Mouse (Mus musculus) urinary bladder, postnatal 25 days (tissue): ENCODE results near the gene Mcm6.

Experiments used
- DNase-seq: peaks from one replicate; pipeline ENCODE4 v3.0.0; 2022; ENCODE audit warnings: low spot score

Gene Mcm6

DNA sequence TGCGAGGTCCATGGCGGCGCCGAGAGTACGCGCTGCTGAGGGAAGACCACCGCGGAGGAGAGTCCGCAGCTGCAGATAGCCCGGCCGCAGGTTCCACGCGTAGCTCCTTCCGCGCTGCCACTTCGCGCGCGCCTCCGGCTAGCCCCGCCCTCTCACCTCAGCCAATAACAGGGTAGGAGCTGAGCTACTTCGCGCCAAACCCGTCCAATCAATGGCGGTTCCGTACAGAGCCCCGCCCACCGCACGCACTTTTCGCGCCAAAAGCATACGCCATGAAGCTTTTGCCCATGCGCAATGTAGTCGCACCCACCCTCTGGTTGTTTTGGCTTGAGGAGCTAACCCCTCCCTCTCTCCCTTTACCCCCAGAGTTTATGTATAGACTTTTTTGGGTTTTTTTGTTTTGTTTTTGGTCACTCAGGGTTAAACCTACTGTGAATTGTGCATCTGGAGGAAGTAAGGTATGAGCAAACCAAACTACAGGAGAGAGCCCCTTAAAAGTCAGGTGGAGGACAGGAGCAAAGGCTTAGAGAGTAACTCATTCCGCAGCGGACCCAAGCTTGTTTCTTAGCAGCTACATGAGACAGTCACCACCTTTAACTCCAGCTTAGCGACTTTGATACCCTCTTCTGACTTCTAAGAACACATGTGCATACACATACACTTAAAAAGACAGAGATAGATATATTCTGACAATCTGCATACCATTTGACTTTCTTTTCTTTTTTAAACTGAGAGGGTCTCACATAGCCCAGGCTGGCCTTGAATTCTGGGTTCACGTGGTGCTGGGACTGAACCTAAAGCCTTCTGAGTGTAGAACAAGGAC, at the start of gene Mcm6:
Gene Mcm6, minus strand, starts transcription at position 111 of the 823 bp plus-strand sequence.
- DNase-seq = peak; percentile 91

- no peak for DNase-seq
These were observed 47.4 kb upstream of the Mcm6 start for GRCm38 (mm10) chr1:128406846-128407245.

DNA sequence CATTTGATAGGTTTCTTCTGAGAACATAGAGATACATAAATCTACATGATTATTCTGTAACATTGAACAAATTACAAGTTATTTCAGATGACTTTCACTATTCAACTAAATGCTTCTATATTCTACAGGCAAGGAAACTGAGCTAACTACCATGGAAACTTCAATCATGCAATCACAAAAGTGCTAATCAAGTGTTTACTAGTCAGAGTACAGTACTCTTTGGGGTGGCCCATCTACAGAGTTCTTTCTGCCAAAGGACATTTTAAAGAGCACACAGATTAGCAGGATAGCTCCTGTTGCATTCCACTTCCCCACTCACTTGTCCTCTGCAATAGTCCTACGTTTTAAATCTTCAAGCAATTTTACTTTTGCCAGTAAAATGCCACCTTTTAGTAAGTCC, 46.2 kb upstream of the Mcm6 start:
- DNase-seq = no peak

DNA sequence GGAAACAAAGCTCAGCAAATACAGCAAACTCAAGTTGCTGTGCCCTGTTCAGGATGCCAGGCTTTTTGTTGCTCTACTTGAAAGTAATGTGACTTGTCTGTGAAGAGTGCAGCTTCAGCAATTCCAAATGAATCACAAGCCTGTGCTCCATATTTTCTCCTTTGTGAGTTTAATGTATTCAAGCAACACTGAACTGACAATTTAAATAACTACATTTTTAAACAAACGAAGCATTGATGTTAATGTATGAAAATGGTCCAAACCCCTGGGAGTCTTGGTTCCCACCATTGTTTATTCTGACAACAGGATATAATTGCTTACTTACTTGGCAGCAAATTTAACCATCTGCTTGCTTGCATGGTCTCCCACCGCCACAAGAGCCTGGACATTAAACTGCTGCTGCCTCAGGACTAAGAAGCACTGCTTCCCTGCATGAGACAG, 45.6 kb upstream of the Mcm6 start:
- DNase-seq = no peak

GRCm38 (mm10) chr1:128400926-128401325, 41.5 kb upstream of the Mcm6 start:
- DNase-seq = no peak

DNA sequence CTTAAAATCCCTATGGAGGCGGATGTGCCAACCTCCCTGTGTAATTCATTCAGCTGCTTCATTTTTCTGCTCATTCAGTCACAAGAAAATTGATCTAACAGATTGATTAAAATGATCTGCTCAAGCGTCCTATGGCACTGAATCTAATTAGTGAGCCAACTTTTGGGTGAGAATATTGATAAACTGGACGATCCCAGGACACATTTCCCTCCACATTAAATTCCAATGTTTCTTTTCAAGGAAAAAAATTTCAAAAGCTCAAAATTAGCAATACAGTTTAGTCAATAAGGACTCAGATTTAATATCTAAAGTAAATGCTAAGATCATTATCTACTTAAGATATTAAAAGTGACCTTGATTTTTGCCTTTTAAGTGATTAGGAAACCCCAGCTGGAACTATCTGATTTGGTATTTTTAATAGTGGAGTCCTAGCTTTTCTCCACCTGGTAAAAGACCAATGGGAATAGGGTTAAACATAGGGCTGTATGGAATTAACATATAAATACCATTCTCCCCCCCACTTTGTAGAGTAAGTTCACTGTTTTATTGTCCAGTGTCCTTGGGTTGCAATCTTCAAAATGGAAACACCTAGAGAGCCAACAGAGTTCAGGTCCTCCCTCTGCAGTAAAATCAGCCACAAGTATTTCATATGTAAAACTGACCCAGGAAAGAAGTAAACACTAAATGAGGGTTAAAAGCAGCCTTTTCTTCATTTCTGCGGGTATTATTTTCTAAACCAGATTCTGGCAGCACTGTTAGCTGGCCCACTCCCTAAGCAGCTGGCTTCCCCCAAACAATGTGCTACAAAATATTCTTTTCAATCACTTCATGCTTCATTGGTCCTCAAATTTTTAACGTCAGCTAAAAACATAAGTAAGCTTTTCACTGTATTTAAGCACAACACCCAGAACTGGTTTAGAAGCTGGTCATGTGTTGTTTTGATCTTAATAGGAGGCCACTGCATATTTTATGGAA, 40.8 kb upstream of the Mcm6 start:
- DNase-seq = no peak

GRCm38 (mm10) chr1:128398738-128399445, 39.4 kb upstream of the Mcm6 start:
- peak; percentile 17 for DNase-seq

DNA sequence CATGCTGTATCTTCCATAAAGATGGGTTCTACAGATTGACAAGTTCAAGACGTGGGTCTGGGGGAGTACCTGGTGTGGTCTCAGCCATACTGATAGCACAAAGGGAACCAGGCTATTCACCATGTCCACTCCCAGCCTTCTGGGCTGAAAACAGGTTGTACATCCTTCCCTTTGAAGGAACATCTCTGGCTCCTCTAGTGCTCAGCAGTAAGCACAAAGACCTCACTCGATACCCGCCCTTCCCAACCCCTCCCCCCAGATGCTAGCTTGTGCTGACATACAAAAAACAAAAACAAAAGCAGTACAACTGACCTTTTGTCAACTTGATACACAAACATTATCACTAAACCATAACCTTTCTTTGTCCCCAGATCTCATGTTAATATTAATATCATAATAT, 35.2 kb upstream of the Mcm6 start:
- DNase-seq = no peak

GRCm38 (mm10) chr1:128392382-128392781, 32.9 kb upstream of the Mcm6 start:
- no peak for DNase-seq

- DNase-seq = no peak
These were observed 27.0 kb upstream of the Mcm6 start for GRCm38 (mm10) chr1:128386487-128386886.

- DNase-seq = no peak
These were observed 17.4 kb upstream of the Mcm6 start for GRCm38 (mm10) chr1:128376841-128377240.

- no peak for DNase-seq
These were observed 12.8 kb upstream of the Mcm6 start for GRCm38 (mm10) chr1:128372143-128372860.

DNA sequence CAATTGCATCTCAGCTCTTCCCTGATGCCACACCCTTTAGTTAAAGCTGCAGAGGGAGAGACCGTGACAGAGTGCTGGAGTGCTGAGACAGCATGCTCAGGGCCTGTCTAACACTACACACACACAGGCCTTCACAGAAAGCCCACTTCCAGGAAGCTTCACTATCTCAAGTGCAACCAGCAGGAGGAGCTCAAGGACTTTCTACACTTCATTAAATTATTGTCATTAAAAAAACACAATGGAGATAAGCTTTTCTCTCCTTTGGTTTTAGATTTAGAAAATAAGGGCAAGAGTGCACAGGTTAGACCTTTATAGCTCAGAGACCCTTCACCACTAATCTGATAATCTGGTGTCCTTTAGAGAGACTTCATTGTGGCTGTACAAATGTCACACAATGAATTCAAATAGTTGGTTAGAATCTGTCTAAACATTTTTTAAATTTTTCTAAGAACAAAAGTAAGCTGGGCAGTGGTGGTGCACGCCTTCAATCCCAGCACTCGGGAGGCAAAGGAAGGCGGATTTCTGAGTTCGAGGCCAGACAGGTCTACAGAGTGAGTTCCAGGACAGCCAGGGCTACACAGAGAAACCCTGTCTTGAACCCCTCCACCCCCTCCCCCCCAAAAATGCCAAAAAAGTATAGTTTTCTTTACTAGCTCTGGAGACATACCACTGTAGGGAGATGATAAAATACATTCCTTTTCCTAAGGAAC, 9.4 kb upstream of the Mcm6 start:
- no peak for DNase-seq

GRCm38 (mm10) chr1:128360601-128361000, 1.1 kb upstream of the Mcm6 start:
- DNase-seq = no peak

DNA sequence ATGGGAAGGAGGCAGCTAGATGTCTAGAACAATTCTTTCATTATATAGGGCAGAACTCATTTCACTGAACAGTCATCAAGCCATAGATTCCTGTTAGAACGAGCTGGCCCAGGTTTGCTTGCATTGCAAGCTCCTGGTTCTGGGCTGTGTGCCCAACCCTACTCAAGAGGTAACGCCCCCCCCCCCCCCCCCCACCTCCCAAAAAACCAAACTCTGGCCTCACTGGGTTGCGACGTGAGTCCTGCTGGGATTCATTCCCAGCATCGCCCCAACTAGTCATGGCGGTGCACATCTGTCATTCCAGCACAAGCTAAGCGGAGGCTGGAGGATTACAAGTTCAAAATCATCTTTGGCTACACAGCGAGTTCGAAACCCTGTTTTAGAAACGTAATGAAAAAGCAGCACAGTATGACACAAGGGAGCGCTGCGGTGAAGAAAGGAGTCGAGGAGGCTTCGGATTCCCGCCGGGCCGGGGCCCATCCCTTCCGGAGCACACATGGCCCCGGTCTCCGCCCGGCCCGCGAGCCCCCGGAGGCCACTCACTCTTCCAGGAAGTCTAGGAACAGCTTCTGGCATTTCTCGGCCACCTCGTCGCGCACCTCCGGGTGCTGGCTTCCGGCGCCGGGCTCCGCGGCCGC, 429 bp downstream of the Mcm6 start:
- DNase-seq = peak; percentile 8

- DNase-seq = no peak
These were observed 1.2 kb downstream of the Mcm6 start for GRCm38 (mm10) chr1:128358276-128358675.

GRCm38 (mm10) chr1:128357452-128357851, 2.0 kb downstream of the Mcm6 start:
- no peak for DNase-seq

GRCm38 (mm10) chr1:128353092-128353491, 6.4 kb downstream of the Mcm6 start:
- no peak for DNase-seq

DNA sequence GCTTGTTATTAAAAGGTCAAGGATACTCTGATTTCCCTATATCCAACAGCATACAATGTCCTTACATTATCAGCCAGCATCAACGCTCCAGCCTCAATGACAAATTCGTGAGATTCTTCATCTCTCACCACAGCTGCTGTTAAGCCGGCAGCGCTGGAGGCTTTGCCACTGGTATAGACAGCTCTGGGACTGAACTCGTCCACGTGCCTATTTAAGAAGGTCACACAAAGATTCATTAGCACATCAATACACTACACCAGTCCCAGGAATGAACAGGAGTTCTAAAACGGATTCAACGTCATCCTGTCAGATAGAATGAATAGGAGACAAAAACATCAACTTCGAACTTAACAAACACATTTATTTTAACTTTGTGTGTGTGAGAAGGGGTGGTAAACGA, 15.2 kb downstream of the Mcm6 start:
- DNase-seq = no peak

DNA sequence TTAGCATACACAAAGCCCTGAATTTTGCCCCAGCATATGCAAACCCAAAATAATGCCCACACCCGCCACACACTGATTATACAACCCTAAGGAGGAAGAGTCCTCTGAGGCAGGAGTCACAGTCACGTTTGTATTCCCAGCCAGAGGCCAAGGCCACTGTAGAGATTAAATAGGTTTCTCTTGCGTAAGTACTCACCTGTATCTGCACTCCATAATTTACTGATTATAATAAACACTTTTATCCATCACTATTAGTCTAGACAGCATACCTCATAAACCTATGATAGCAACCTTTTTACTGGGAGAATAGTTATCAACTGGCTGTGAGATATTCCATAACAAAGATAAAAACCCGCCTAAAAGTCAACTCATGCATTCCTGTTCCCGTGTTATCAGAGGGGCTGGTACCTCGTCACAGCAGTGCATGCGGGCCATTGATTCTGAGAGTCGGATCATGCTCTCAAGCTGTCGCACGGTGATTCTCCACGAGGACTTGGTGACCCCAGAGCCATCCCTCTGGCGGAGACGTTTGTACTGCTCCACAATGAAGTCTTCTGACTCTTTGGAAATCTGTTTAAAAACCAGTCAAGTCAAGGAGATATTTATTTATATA, 21.6 kb downstream of the Mcm6 start:
- no peak for DNase-seq
